Mouse (Mus musculus): ENCODE data around the gene Ppme1. TPM values are rescaled to one million over a fixed set of nuclear protein-coding genes. Genes with fewer than 3 reads are reported as not detected.

Ppme1 gene
- polyA plus RNA-seq (2012; rRNA removed) (20.4 and 26.9 TPM in 2 replicates), polyA plus RNA-seq (2014; fragmentation: Nextera tagmentation; extraction: Ambion mirVana) (18.9 and 21.4 TPM in 2 replicates)

DNA sequence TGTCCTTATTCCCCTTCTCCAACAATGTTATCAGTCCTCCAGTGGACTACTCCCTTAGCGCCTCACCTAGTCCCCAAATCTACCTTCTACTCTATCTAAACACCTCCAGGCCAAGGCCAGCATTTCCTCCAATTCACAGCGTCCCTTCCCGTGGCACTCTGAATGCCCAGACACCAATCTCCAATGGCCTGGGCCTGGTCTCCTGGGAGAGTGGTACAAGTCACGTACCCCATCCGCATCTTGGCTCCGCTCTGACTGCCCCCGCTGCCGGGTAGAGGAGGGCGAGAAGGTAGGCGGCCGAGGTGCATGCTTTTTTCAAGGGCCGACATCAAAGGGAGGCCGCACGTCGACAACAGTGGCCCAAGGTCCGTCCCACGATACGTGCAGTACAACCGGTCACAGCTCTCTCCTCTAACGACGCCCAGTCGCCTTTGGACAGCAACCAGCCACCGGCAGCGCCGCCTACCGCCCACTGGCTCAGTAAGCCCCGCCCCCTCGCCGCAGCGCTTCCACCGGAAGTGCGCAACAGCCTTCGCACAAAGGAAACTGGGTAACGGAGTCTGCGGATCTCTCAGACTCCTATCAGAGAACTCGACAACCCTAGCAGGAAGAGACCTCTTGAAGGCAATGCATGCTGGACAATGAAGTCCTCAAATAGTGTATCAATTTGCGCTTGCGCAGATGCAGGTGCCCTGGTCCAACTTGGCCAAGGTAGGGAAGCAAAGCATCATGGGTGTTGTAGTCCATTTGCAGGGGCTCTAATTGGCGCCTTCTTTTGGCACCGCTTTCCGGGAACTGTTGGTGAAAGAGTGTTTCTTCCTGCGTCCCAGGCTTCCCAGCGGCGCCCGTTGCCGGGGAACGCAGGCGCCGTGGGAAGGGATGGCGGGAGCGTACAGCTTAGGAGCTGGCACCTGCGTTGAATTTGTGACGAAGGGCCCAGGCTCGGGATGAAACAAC is at the start of gene Ppme1, which contains the start of gene C2cd3:
Gene Ppme1, minus strand, starts transcription at position 813 of the 957 bp plus-strand sequence.
Gene C2cd3, plus strand, starts transcription at position 739 of the 957 bp plus-strand sequence.
- WGBS (ENCODE audit: insufficient replicate concordance): under 1% methylated on average over 54 of the region's 54 CpGs
- DNase-seq (ENCODE audit: low read depth in 3 of 3, low spot score in 3 of 3): peak; percentile 99

DNA sequence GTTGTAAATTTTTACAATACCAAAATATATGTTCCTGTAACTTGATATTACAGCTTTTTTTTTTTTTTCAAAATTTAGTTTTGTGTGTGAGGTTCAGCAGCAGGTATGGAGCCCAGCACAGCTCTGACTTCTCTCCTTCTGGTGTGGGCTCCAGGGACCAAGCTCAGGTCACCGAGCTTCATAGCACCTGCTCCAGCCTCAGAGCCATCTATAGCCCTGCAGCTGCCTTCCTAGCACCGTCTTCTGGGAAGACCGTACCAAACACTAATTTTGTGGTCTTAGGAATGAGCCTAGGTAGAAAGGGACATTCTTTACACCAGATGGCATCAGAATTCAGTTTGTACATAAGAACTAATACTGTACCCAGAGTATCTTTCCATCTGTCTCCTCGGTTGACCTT is 36.6 kb upstream of the Ppme1 start:
- TF ChIP-seq EP300 (IDR thresholded peaks at IDR 0.05; ENCODE audit: low read depth) (no peak), CTCF (IDR thresholded peaks at IDR 0.05; ENCODE audit: low read depth) (no peak)
- no peak overlapping the region for H3K4me2 ChIP-seq (ENCODE audit: low read depth)
- ATAC-seq (ENCODE audit: insufficient read depth) (no peak), DNase-seq (ENCODE audit: low read depth in 3 of 3, low spot score in 3 of 3) (no peak)
- no peaks in the 10 kb centered on the region for H3K9me3 ChIP-seq (ENCODE audit: control insufficient read depth, low read length)
- H3K9ac ChIP-seq (replicated peaks): no peak overlapping the region
- 88% methylated on average over 4 of the region's 4 CpGs for WGBS (ENCODE audit: insufficient replicate concordance)
- no peaks in the 10 kb centered on the region for H3K4me1 ChIP-seq (replicated peaks; ENCODE audit: control insufficient read depth in 2 of 2, insufficient read depth in 2 of 2, low read length in 1 of 2)
- H3K27me3 ChIP-seq (ENCODE audit: control insufficient read depth, insufficient read depth, low read length): no peaks in the 10 kb centered on the region
- peaks cover 43% of the 10 kb centered on the region for H3K36me3 ChIP-seq (replicated peaks; ENCODE audit: control insufficient read depth, insufficient read depth, low read depth)
- H3K27ac ChIP-seq: no peak overlapping the region
- no peak overlapping the region for H3K4me3 ChIP-seq (ENCODE audit: insufficient read depth in 1 of 2, low read depth in 2 of 2, low read length in 2 of 2)

More for the DNA sequence above, at the start of gene Ppme1, which contains the start of gene C2cd3:
- peak within 1 kb of the TSS; percentile 93 for H3K4me2 ChIP-seq (ENCODE audit: low read depth)
- peaks cover 8 to 12% of the 10 kb centered on the region in 2 experiments for H3K4me1 ChIP-seq (replicated peaks; ENCODE audit: control insufficient read depth in 2 of 2, insufficient read depth in 2 of 2, low read length in 1 of 2)
- ATAC-seq (ENCODE audit: insufficient read depth): peak; percentile 96
- peaks cover 13% of the 10 kb centered on the region for H3K36me3 ChIP-seq (replicated peaks; ENCODE audit: control insufficient read depth, insufficient read depth, low read depth)
- H3K4me3 ChIP-seq (ENCODE audit: insufficient read depth in 1 of 2, low read depth in 2 of 2, low read length in 2 of 2): peak within 1 kb of the TSS; percentile 68 to 85
- H3K9me3 ChIP-seq (ENCODE audit: control insufficient read depth, low read length): no peaks in the 10 kb centered on the region
- peak within 1 kb of the TSS; percentile 94 for H3K9ac ChIP-seq (replicated peaks)
- peak within 1 kb of the TSS; percentile 84 for H3K27ac ChIP-seq
- no peaks in the 10 kb centered on the region for H3K27me3 ChIP-seq (ENCODE audit: control insufficient read depth, insufficient read depth, low read length)
- TF ChIP-seq EP300 (IDR thresholded peaks at IDR 0.05; ENCODE audit: low read depth) (no peak), CTCF (IDR thresholded peaks at IDR 0.05; ENCODE audit: low read depth) (peak; percentile 86)

DNA sequence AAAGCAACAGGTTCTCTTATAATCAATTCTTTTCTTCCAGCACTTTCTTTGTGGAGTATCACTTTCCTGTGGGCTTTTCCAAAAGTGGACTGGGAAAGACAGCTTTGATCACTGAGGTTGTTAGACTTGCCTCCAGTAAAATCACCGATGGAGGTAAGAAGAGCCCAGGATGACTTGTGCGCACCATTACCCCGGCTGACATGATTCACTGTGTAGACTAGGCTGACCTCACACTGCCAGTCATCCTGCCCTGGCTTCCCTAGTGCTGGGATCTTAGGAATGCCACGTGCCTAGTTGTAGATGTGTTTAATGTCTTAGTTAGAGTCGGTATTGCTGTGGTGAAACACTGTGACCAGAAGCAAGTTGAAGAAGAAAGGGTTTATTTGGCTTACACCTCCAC is 35.6 kb upstream of the Ppme1 start:
- 85% methylated on average over 5 of the region's 5 CpGs for WGBS (ENCODE audit: insufficient replicate concordance)
- Histone ChIP-seq H3K4me3 (ENCODE audit: insufficient read depth in 1 of 2, low read depth in 2 of 2, low read length in 2 of 2) (no peak overlapping the region), H3K27me3 (ENCODE audit: control insufficient read depth, insufficient read depth, low read length) (no peaks in the 10 kb centered on the region), H3K4me2 (ENCODE audit: low read depth) (no peak overlapping the region), H3K27ac (no peak overlapping the region), H3K9ac (replicated peaks) (no peak overlapping the region), H3K4me1 (replicated peaks; ENCODE audit: control insufficient read depth in 2 of 2, insufficient read depth in 2 of 2, low read length in 1 of 2) (no peaks in the 10 kb centered on the region), H3K36me3 (replicated peaks; ENCODE audit: control insufficient read depth, insufficient read depth, low read depth) (peaks cover 38% of the 10 kb centered on the region), H3K9me3 (ENCODE audit: control insufficient read depth, low read length) (no peaks in the 10 kb centered on the region)
- DNase-seq (ENCODE audit: low read depth in 3 of 3, low spot score in 3 of 3) (no peak), ATAC-seq (ENCODE audit: insufficient read depth) (no peak)
- TF ChIP-seq EP300 (IDR thresholded peaks at IDR 0.05; ENCODE audit: low read depth): no peak
- TF ChIP-seq CTCF (IDR thresholded peaks at IDR 0.05; ENCODE audit: low read depth): no peak

- Histone ChIP-seq H3K9me3 (ENCODE audit: control insufficient read depth, low read length) (no peaks in the 10 kb centered on the region), H3K9ac (replicated peaks) (no peak overlapping the region), H3K36me3 (replicated peaks; ENCODE audit: control insufficient read depth, insufficient read depth, low read depth) (peaks cover 34% of the 10 kb centered on the region), H3K4me1 (replicated peaks; ENCODE audit: control insufficient read depth in 2 of 2, insufficient read depth in 2 of 2, low read length in 1 of 2) (no peaks in the 10 kb centered on the region), H3K4me3 (ENCODE audit: insufficient read depth in 1 of 2, low read depth in 2 of 2, low read length in 2 of 2) (no peak overlapping the region), H3K4me2 (ENCODE audit: low read depth) (no peak overlapping the region), H3K27me3 (ENCODE audit: control insufficient read depth, insufficient read depth, low read length) (no peaks in the 10 kb centered on the region), H3K27ac (no peak overlapping the region)
- no peak for ATAC-seq (ENCODE audit: insufficient read depth)
- TF ChIP-seq EP300 (IDR thresholded peaks at IDR 0.05; ENCODE audit: low read depth) (no peak), CTCF (IDR thresholded peaks at IDR 0.05; ENCODE audit: low read depth) (no peak)
- WGBS (ENCODE audit: insufficient replicate concordance): 84% methylated on average over 4 of the region's 4 CpGs
- DNase-seq (ENCODE audit: low read depth in 3 of 3, low spot score in 3 of 3): no peak
Measured at GRCm38 (mm10) chr7:100402715-100403114, 30.6 kb upstream of the Ppme1 start.

DNA sequence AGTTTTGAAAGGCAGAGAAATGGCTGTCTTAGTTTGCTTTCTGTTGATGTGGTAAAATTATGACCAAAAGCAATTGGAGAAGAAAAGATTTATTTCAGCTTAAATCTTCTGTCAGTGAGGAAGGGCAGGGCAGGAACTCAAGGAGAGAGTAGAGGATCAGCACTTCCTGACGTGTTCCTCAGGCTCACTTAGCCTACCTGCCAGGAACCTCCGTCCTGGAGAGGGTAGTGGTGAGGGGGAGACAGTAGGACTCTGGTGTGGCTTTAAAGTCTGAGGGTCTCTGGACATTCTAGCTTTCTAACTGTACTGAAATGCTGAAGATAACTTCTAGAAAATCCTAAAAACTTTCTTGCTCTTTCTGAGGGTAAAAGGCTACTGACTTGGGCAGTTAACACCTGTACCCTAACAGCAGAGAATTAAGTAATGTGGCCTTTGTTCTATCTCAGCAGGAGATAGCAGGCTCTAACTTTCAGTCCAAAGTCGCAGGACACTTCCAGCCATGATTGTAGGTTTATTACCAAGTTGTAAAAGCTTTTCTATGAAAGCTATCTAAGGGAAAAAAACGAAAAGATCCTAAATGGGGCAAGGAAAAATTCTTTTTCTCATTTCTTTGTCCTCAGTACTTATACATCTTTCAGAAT is 28.9 kb upstream of the Ppme1 start:
- H3K4me2 ChIP-seq (ENCODE audit: low read depth): no peak overlapping the region
- 65% methylated on average over 4 of the region's 4 CpGs for WGBS (ENCODE audit: insufficient replicate concordance)

More for the DNA sequence above, 28.9 kb upstream of the Ppme1 start:
- Histone ChIP-seq H3K36me3 (replicated peaks; ENCODE audit: control insufficient read depth, insufficient read depth, low read depth) (peaks cover 19% of the 10 kb centered on the region), H3K9ac (replicated peaks) (no peak overlapping the region), H3K27me3 (ENCODE audit: control insufficient read depth, insufficient read depth, low read length) (no peaks in the 10 kb centered on the region), H3K4me1 (replicated peaks; ENCODE audit: control insufficient read depth in 2 of 2, insufficient read depth in 2 of 2, low read length in 1 of 2) (no peaks in the 10 kb centered on the region), H3K4me3 (ENCODE audit: insufficient read depth in 1 of 2, low read depth in 2 of 2, low read length in 2 of 2) (no peak overlapping the region), H3K9me3 (ENCODE audit: control insufficient read depth, low read length) (no peaks in the 10 kb centered on the region), H3K27ac (no peak overlapping the region)
- no peak for DNase-seq (ENCODE audit: low read depth in 3 of 3, low spot score in 3 of 3)
- ATAC-seq (ENCODE audit: insufficient read depth): no peak
- TF ChIP-seq EP300 (IDR thresholded peaks at IDR 0.05; ENCODE audit: low read depth) (no peak), CTCF (IDR thresholded peaks at IDR 0.05; ENCODE audit: low read depth) (no peak)
